Mouse (Mus musculus) Patski (cell line): ENCODE measurements around the gene Zfp819. TPM values are rescaled to one million over a fixed set of nuclear protein-coding genes. Genes with fewer than 3 reads are reported as not detected.

Experiments
- ATAC-seq: fragments of 100-300 bp; one replicate; pipeline ENCODE4 v1.8.0; 2021
- CTCF ChIA-PET: fragments of 350-600 bp; sonication (Branson Sonifier 250); formaldehyde crosslinking; loops from one replicate; lab custom pipeline; 2022; ENCODE audit warnings: inconsistent platforms; lab: Charles Lee
- POLR2A ChIA-PET: fragments of 350-600 bp; sonication (Branson Sonifier 250); formaldehyde crosslinking; loops from one replicate; lab custom pipeline; 2022; ENCODE audit warnings: antibody characterized with exemption, inconsistent platforms; lab: Charles Lee
- DNase-seq: peaks from one replicate; pipeline ENCODE4 v3.0.0-alpha.2; 2011; ENCODE audit warnings: low read depth, low spot score
- H3K27me3 ChIP-seq: fragments of 371-371 bp; one replicate; pipeline ENCODE4 v1.5.1; 2021
- CTCF ChIP-seq: fragments of 100-300 bp; IDR thresholded peaks from one replicate; pipeline ENCODE4 v1.5.1; 2021
- in situ Hi-C: fragments of 300-500 bp; cut with MboI; formaldehyde crosslinking; loops from 3 replicates; pipeline ENCODE4 v1.11.1; 2018; ENCODE audit warnings: low pct_unique_long_range_greater_than_20kb, mixed read lengths
- polyA plus RNA-seq: library from polyadenylated mRNA; unstranded; gene quantifications from one replicate; pipeline ENCODE4 v1.2.3, GENCODE M21; 2021

The Zfp819 gene
- 1.1 TPM for polyA plus RNA-seq

GRCm38 (mm10) chr7:43606896-43607742 lies at the start of gene Zfp819:
TSS of gene Zfp819 (plus strand) at chr7:43607169.
- CTCF ChIA-PET = interaction anchor here (1.3 kb wide), 1 partner anchor 13 kb away, joined by 3 read pairs; no protein-coding TSS in a partner anchor
- no peak for DNase-seq
- no peaks in the 10 kb centered on the region for H3K27me3 ChIP-seq
- POLR2A ChIA-PET = no interaction called here
- ATAC-seq = peak; percentile 51
- TF ChIP-seq CTCF = no peak
- in situ Hi-C loops = no loop called here

DNA sequence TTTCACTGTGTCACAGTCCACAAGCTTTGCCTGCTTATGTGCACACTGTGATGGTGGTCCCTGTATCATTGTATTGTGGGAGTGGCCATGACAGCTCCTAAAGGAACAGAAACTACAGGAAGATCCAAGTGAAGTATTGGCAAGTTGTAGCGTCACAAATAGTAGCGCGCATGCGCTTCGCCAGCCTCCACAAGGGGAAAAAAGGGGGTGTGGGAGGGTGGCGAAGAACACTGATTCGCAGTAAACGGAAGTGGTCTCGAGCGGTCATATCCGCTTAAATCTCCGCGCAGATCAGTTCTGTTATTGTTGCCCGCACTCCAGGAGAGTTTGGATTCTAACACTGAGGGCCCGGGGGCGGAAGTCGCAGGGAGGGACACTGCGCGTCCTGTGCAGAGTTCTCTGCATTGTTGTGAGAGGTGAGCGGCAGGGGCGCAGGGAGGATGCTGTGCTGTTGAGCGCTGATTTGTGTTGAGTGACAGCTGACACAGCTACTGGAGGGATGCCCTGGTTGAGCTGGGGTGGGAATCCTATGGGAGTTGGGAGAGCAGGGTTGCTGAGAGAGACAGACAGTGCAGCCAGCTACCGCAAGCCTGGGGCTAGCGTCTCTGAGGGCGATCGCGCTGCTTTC lies 44.8 kb upstream of the Zfp819 start, which contains the start of gene Zfp658:
Gene Zfp658 (plus strand): TSS at position 251 of the 628 bp plus-strand sequence.
- in situ Hi-C loops = no loop called here
- no peak for TF ChIP-seq CTCF
- H3K27me3 ChIP-seq = no peaks in the 10 kb centered on the region
- ATAC-seq (peak; percentile 93), DNase-seq (no peak)
- ChIA-PET POLR2A (no interaction called here), CTCF (no interaction called here)

- POLR2A ChIA-PET = no interaction called here
- no peaks in the 10 kb centered on the region for H3K27me3 ChIP-seq
- ATAC-seq (peak; percentile 17), DNase-seq (no peak)
- TF ChIP-seq CTCF = no peak
- CTCF ChIA-PET = no interaction called here
- in situ Hi-C loops = no loop called here
Observed at GRCm38 (mm10) chr7:43562651-43563070, 44.3 kb upstream of the Zfp819 start.

GRCm38 (mm10) chr7:43563300-43563699 lies 43.7 kb upstream of the Zfp819 start:
- TF ChIP-seq CTCF = no peak
- in situ Hi-C loops = no loop called here
- POLR2A ChIA-PET = no interaction called here
- CTCF ChIA-PET = no interaction called here
- DNase-seq (no peak), ATAC-seq (no peak)
- no peaks in the 10 kb centered on the region for H3K27me3 ChIP-seq

GRCm38 (mm10) chr7:43571216-43571615 lies 35.8 kb upstream of the Zfp819 start:
- no peak for ATAC-seq
- in situ Hi-C loops = no loop called here
- ChIA-PET CTCF (no interaction called here), POLR2A (no interaction called here)
- DNase-seq = no peak
- no peaks in the 10 kb centered on the region for H3K27me3 ChIP-seq
- no peak for TF ChIP-seq CTCF

DNA sequence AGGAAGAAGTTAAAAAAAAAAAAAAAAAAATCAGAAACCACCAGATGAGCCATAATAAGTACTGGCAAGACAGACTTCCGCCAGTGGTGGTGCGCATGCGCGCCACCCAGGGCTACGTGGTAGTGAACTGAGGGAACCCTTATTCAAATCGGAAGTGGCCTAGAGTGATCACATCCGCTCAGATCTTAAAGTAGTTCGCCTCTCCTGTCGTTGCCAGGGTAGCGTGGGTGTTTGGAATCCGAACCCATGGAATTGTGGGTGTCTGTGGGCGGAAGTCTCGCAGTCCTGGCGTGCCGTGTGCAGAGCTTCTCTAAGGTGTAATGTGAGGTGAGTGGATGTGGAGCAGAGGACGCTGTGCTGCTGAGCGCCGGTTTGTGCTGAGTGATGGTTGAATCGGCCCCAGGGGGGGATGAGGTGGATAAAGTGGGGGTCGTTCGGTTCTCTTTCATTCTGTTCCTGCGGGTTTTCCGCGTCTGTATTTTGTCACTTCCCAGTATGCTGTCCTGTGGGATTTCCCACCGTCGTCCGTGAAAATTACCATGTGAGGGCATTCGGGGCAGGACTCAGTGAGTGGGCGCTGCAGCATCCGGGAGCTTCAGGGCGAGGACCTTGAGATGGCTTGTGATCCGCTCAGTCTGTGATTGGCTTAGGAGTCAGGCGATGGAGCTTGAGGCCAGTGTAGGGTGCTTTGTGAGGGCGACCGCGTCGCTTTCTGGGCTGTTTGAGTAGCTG lies 27.4 kb upstream of the Zfp819 start, which contains the start of gene Zfp719:
Gene Zfp719 (plus strand): TSS at position 171 of the 732 bp plus-strand sequence.
- DNase-seq (peak; percentile 86), ATAC-seq (peak; percentile 99)
- ChIA-PET CTCF (no interaction called here), POLR2A (no interaction called here)
- no peak for TF ChIP-seq CTCF
- in situ Hi-C loops = loop anchor here (5.0 to 25.0 kb wide), 3 partner anchors 93 to 658 kb away; partner anchors contain the start of genes 1700028J19Rik, 2410002F23Rik, Ctu1 and Gm36864
- H3K27me3 ChIP-seq = no peaks in the 10 kb centered on the region

DNA sequence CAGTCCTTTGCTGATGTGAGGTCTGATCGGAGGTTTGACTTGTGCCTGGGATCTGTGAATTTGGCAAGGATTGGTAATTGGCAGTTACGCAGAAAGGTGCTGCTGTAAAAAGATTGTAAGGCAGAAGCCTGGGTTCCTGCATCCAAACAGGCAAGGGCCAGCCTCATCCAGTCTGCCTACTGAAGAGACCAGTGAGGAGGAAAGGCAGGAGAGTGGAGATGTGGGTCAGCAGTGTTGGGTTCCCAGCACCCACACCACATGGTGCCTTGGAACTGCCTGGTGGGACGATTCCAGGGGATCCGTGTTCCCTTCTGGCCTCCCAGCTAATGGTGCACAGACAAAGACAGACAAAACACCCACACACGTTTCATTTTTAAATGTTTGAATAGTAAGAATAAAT lies 26.4 kb upstream of the Zfp819 start:
- ATAC-seq (no peak), DNase-seq (no peak)
- CTCF ChIA-PET = no interaction called here
- POLR2A ChIA-PET = no interaction called here
- in situ Hi-C loops = loop anchor here (5.0 to 25.0 kb wide), 3 partner anchors 92 to 657 kb away; partner anchors contain the start of genes 1700028J19Rik, 2410002F23Rik, Ctu1 and Gm36864
- TF ChIP-seq CTCF = no peak
- H3K27me3 ChIP-seq = no peaks in the 10 kb centered on the region

DNA sequence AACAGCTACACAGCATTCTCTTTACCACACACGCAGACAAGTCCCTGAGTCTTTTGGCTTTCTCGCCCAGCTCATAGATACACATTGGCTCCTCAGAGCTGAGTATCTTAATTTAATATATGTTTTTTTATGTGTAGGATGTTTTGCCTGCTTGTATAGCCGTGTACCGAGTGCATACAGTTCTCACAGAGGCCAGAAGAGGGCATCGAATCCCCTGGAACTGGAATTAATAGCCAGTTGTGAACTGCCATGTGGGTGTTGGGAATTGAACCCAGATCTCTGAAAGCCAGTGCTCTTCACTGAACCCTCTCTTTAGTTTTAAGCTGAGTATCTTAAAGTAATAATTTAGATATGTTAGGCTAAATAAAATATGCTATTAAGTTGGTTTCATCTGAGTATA lies 22.2 kb upstream of the Zfp819 start:
- DNase-seq (no peak), ATAC-seq (no peak)
- CTCF ChIA-PET = interaction anchor here (0.7 kb wide), 1 partner anchor 17 kb away, joined by 3 read pairs; no protein-coding TSS in a partner anchor
- H3K27me3 ChIP-seq = no peaks in the 10 kb centered on the region
- in situ Hi-C loops = loop anchor here (5.0 to 25.0 kb wide), 3 partner anchors 88 to 653 kb away; partner anchors contain the start of genes 1700028J19Rik, 2410002F23Rik, Ctu1 and Gm36864
- POLR2A ChIA-PET = no interaction called here
- TF ChIP-seq CTCF = peak; percentile 55

GRCm38 (mm10) chr7:43601884-43602283 lies 5.1 kb upstream of the Zfp819 start:
- no peak for TF ChIP-seq CTCF
- in situ Hi-C loops = no loop called here
- no peak for DNase-seq

DNA sequence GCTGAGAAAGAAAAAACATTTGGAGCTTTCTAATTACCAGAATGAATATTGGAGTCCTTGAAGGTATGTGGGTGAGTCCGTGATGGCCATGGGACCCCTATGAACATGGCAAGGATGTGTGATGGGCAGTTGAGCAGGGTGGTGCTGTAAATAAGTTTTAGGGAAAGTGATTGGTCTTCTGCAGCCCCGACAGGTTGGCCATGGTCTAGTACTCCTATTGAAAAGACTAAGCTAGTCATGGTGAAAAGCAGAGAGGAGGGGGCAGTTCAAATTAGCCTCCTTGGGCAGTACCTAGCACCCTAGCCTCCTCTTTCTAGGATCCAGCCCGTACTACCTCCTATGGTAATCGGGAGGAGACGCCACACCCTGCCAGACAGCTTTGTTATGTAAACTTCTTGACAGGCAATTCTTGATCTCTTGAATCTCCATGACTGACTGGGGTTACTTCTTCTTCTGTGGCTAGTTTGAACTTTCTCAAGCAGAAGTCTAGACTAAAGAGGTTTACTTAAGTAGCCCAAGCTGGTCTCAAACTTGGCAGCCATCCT lies 846 bp downstream of the Zfp819 start:
- DNase-seq = no peak
- in situ Hi-C loops = no loop called here
- ATAC-seq = no peak
- no peak for TF ChIP-seq CTCF
- CTCF ChIA-PET = interaction anchor here (1.3 kb wide), 1 partner anchor 13 kb away, joined by 3 read pairs; no protein-coding TSS in a partner anchor
- H3K27me3 ChIP-seq = no peaks in the 10 kb centered on the region
- POLR2A ChIA-PET = no interaction called here

More at GRCm38 (mm10) chr7:43601884-43602283, 5.1 kb upstream of the Zfp819 start:
- POLR2A ChIA-PET = no interaction called here
- ATAC-seq = no peak
- H3K27me3 ChIP-seq = no peaks in the 10 kb centered on the region
- CTCF ChIA-PET = interaction anchor here (1.2 kb wide), 1 partner anchor 17 kb away, joined by 3 read pairs; no protein-coding TSS in a partner anchor
